Mouse (Mus musculus) cerebellum, adult 2 months (tissue): ENCODE data around the gene Fam149b.

ENCODE experiments used
- CTCF ChIP-seq: fragments of 200-500 bp; IDR thresholded peaks from 2 replicates; pipeline ENCODE4 v1.5.1; 2011; ENCODE audit warnings: low read depth, mild to moderate bottlenecking, control low read depth, low read length, moderate library complexity, borderline replicate concordance; ENCODE audit not compliant: insufficient read depth
- POLR2A ChIP-seq: fragments of 200-500 bp; IDR thresholded peaks from 2 replicates; pipeline ENCODE4 v1.6.1; 2011; ENCODE audit warnings: low read length, control low read depth, borderline replicate concordance; ENCODE audit not compliant: insufficient read depth

DNA sequence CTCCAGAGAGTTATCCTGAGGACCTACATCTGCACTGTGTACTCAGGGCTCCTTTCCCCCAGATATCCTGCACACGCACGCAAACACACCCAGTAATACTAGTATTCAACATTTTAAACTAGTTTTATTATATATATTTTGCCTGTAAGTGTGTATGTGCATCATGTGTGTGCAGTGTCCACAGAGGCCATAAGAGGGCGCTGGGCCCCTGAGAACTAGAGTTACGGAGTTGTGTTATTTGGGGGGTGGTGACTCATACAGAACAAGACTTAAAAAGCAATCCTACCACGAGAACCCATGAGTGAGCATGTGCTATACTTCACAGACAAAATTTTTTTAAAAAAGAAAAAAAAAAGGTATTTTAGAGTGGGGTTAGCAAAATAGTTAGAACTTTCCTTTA is 8.5 kb upstream of the Fam149b start:
- TF ChIP-seq CTCF: no peak
- TF ChIP-seq POLR2A: no peak
